Mouse (Mus musculus) liver, embryonic 12.5 days (tissue): ENCODE data around the gene Trabd2b. TPM values are rescaled to one million over a fixed set of nuclear protein-coding genes. Genes with fewer than 3 reads are reported as not detected.
A peak's percentile ranks its signal among the peaks of the same experiment; 100 is the strongest.

Experiments used
- ATAC-seq: fragments of 200-750 bp; cut with Nextera tagmentation; 2 replicates; pipeline ENCODE4 v1.8.0; 2017; ENCODE audit warnings: moderate number of reproducible peaks, mild to moderate bottlenecking, moderate library complexity
- H3K27ac ChIP-seq: fragments of 300-500 bp; sonication (generic); 2 replicates; pipeline ENCODE4 v1.5.1; 2016; ENCODE audit warnings: mild to moderate bottlenecking
- H3K27me3 ChIP-seq: fragments of 300-500 bp; sonication (generic); replicated peaks from 2 replicates; pipeline ENCODE4 v1.6.1; 2016; ENCODE audit warnings: mild to moderate bottlenecking, moderate library complexity
- H3K36me3 ChIP-seq: fragments of 300-500 bp; sonication (generic); 2 replicates; pipeline ENCODE4 v1.6.1; 2016; ENCODE audit warnings: mild to moderate bottlenecking, moderate library complexity
- H3K4me1 ChIP-seq: fragments of 300-500 bp; sonication (generic); 2 replicates; pipeline ENCODE4 v1.6.1; 2016
- H3K4me2 ChIP-seq: fragments of 300-500 bp; sonication (generic); 2 replicates; pipeline ENCODE4 v1.6.1; 2016; ENCODE audit warnings: mild to moderate bottlenecking, moderate library complexity
- H3K4me3 ChIP-seq: fragments of 300-500 bp; sonication (generic); 2 replicates; pipeline ENCODE4 v1.5.1; 2016; ENCODE audit warnings: mild to moderate bottlenecking, moderate library complexity
- H3K9ac ChIP-seq: fragments of 300-500 bp; sonication (generic); 2 replicates; pipeline ENCODE4 v1.6.1; 2016; ENCODE audit warnings: mild to moderate bottlenecking, moderate library complexity
- H3K9me3 ChIP-seq: fragments of 300-500 bp; sonication (generic); replicated peaks from 2 replicates; pipeline ENCODE4 v1.6.1; 2016; ENCODE audit warnings: mild to moderate bottlenecking, moderate library complexity
- WGBS: fragments of 180-500 bp; shearing (Covaris S2); methylation state at CpG from one replicate; pipeline ENCODE4 v1.1.7; 2016; ENCODE audit not compliant: insufficient replicate concordance; 5-methylcytosine and 5-hydroxymethylcytosine counted together
- polyA plus RNA-seq: library from polyadenylated mRNA; unstranded; fragments of >200 nt; fragmentation: Nextera tagmentation; extraction: Ambion mirVana; gene quantifications from 2 replicates; pipeline ENCODE4 v1.2.1, GENCODE M21; 2016

Gene Trabd2b
- polyA plus RNA-seq, 1 experiment from 2014 or later: 0.38 TPM

GRCm38 (mm10) chr4:114625920-114626319, 219.4 kb downstream of the Trabd2b start:
- no peak overlapping the region for H3K27ac ChIP-seq
- no peaks in the 10 kb centered on the region for H3K36me3 ChIP-seq
- no peak overlapping the region for H3K4me3 ChIP-seq
- no peak overlapping the region for H3K9ac ChIP-seq
- no peak for ATAC-seq
- no peaks in the 10 kb centered on the region for H3K9me3 ChIP-seq
- no peak overlapping the region for H3K4me2 ChIP-seq
- H3K4me1 ChIP-seq: no peaks in the 10 kb centered on the region
- WGBS: 73% methylated on average over 3 of the region's 3 CpGs
- H3K27me3 ChIP-seq: peaks cover 10% of the 10 kb centered on the region

- H3K4me1 ChIP-seq: no peaks in the 10 kb centered on the region
- no peaks in the 10 kb centered on the region for H3K36me3 ChIP-seq
- H3K9ac ChIP-seq: no peak overlapping the region
- peaks cover 10% of the 10 kb centered on the region for H3K27me3 ChIP-seq
- no peak overlapping the region for H3K4me3 ChIP-seq
- H3K4me2 ChIP-seq: no peak overlapping the region
- 55% methylated on average over 7 of the region's 7 CpGs for WGBS
- H3K27ac ChIP-seq: no peak overlapping the region
- no peak for ATAC-seq
- H3K9me3 ChIP-seq: no peaks in the 10 kb centered on the region
These were observed 221.3 kb downstream of the Trabd2b start for GRCm38 (mm10) chr4:114627674-114628293.

- Histone ChIP-seq H3K9me3 (no peaks in the 10 kb centered on the region), H3K4me1 (no peaks in the 10 kb centered on the region), H3K27me3 (peaks cover 4% of the 10 kb centered on the region; the same call in 1 of the 2 replicates), H3K4me3 (no peak overlapping the region), H3K36me3 (no peaks in the 10 kb centered on the region), H3K27ac (no peak overlapping the region), H3K9ac (no peak overlapping the region), H3K4me2 (no peak overlapping the region)
- WGBS: 13% methylated on average over 5 of the region's 5 CpGs
- ATAC-seq: no peak
These were observed 229.4 kb downstream of the Trabd2b start for GRCm38 (mm10) chr4:114635889-114636288.

GRCm38 (mm10) chr4:114636324-114636723, 229.8 kb downstream of the Trabd2b start:
- Histone ChIP-seq H3K27me3 (peaks cover 4% of the 10 kb centered on the region; the same call in 1 of the 2 replicates), H3K9me3 (no peaks in the 10 kb centered on the region), H3K4me3 (no peak overlapping the region), H3K4me2 (no peak overlapping the region), H3K27ac (no peak overlapping the region), H3K9ac (no peak overlapping the region), H3K4me1 (no peaks in the 10 kb centered on the region), H3K36me3 (no peaks in the 10 kb centered on the region)
- no peak for ATAC-seq
- 68% methylated on average over 1 of the region's 1 CpGs for WGBS

- no peak overlapping the region for H3K9ac ChIP-seq
- no peak overlapping the region for H3K4me2 ChIP-seq
- no peak overlapping the region for H3K27ac ChIP-seq
- peaks cover 4% of the 10 kb centered on the region; the same call in 1 of the 2 replicates for H3K27me3 ChIP-seq
- no peaks in the 10 kb centered on the region for H3K36me3 ChIP-seq
- no peaks in the 10 kb centered on the region for H3K9me3 ChIP-seq
- no peak for ATAC-seq
- H3K4me3 ChIP-seq: no peak overlapping the region
- 7% methylated on average over 3 of the region's 3 CpGs for WGBS
- no peaks in the 10 kb centered on the region for H3K4me1 ChIP-seq
These were observed 230.6 kb downstream of the Trabd2b start for GRCm38 (mm10) chr4:114637120-114637519.

GRCm38 (mm10) chr4:114642469-114642868, 235.9 kb downstream of the Trabd2b start:
- ATAC-seq: no peak
- H3K4me1 ChIP-seq: no peaks in the 10 kb centered on the region
- H3K9ac ChIP-seq: no peak overlapping the region
- H3K4me3 ChIP-seq: no peak overlapping the region
- 62% methylated on average over 4 of the region's 4 CpGs for WGBS
- no peaks in the 10 kb centered on the region for H3K9me3 ChIP-seq
- H3K36me3 ChIP-seq: no peaks in the 10 kb centered on the region
- peaks cover 4% of the 10 kb centered on the region; the same call in 1 of the 2 replicates for H3K27me3 ChIP-seq
- H3K4me2 ChIP-seq: no peak overlapping the region
- H3K27ac ChIP-seq: no peak overlapping the region

GRCm38 (mm10) chr4:114643679-114644208, 237.2 kb downstream of the Trabd2b start:
- WGBS: 72% methylated on average over 20 of the region's 20 CpGs
- Histone ChIP-seq H3K4me3 (no peak overlapping the region), H3K4me1 (peaks cover 4% of the 10 kb centered on the region), H3K9me3 (no peaks in the 10 kb centered on the region), H3K9ac (no peak overlapping the region), H3K27ac (no peak overlapping the region), H3K4me2 (no peak overlapping the region), H3K36me3 (no peaks in the 10 kb centered on the region), H3K27me3 (peaks cover 6% of the 10 kb centered on the region; the same call in 1 of the 2 replicates)
- no peak for ATAC-seq

GRCm38 (mm10) chr4:114645341-114645740, 238.8 kb downstream of the Trabd2b start:
- H3K27ac ChIP-seq: no peak overlapping the region
- peaks cover 5% of the 10 kb centered on the region for H3K4me1 ChIP-seq
- ATAC-seq: no peak
- H3K4me3 ChIP-seq: no peak overlapping the region
- H3K9me3 ChIP-seq: no peaks in the 10 kb centered on the region
- peaks cover 18% of the 10 kb centered on the region for H3K27me3 ChIP-seq
- H3K4me2 ChIP-seq: no peak overlapping the region
- H3K9ac ChIP-seq: no peak overlapping the region
- no peaks in the 10 kb centered on the region for H3K36me3 ChIP-seq

GRCm38 (mm10) chr4:114646825-114647681, 240.5 kb downstream of the Trabd2b start:
- 64% methylated on average over 13 of the region's 13 CpGs for WGBS
- no peak overlapping the region for H3K27ac ChIP-seq
- H3K36me3 ChIP-seq: no peaks in the 10 kb centered on the region
- no peak overlapping the region for H3K4me3 ChIP-seq
- H3K4me2 ChIP-seq: no peak overlapping the region
- no peaks in the 10 kb centered on the region for H3K9me3 ChIP-seq
- no peak for ATAC-seq
- H3K4me1 ChIP-seq: peaks cover 5% of the 10 kb centered on the region
- no peak overlapping the region for H3K9ac ChIP-seq
- H3K27me3 ChIP-seq: peaks cover 24% of the 10 kb centered on the region

- no peak overlapping the region for H3K4me2 ChIP-seq
- peaks cover 5% of the 10 kb centered on the region for H3K4me1 ChIP-seq
- no peak overlapping the region for H3K27ac ChIP-seq
- H3K4me3 ChIP-seq: no peak overlapping the region
- H3K9ac ChIP-seq: no peak overlapping the region
- peaks cover 24% of the 10 kb centered on the region for H3K27me3 ChIP-seq
- H3K9me3 ChIP-seq: no peaks in the 10 kb centered on the region
- ATAC-seq: no peak
- 4% methylated on average over 4 of the region's 4 CpGs for WGBS
- no peaks in the 10 kb centered on the region for H3K36me3 ChIP-seq
These were observed 241.2 kb downstream of the Trabd2b start for GRCm38 (mm10) chr4:114647689-114648088.

- Histone ChIP-seq H3K4me3 (no peak overlapping the region; the same call in 1 of the 2 replicates), H3K4me2 (peak overlapping the region; percentile 46), H3K36me3 (no peaks in the 10 kb centered on the region), H3K4me1 (peaks cover 5% of the 10 kb centered on the region), H3K27ac (no peak overlapping the region), H3K27me3 (peaks cover 24% of the 10 kb centered on the region), H3K9ac (no peak overlapping the region), H3K9me3 (no peaks in the 10 kb centered on the region)
- WGBS: 52% methylated on average over 28 of the region's 28 CpGs
- ATAC-seq: peak; percentile 42
These were observed 242.1 kb downstream of the Trabd2b start for GRCm38 (mm10) chr4:114648532-114649074.

GRCm38 (mm10) chr4:114650551-114650950, 244.0 kb downstream of the Trabd2b start:
- Histone ChIP-seq H3K36me3 (no peaks in the 10 kb centered on the region), H3K27me3 (peaks cover 24% of the 10 kb centered on the region)

More at GRCm38 (mm10) chr4:114650551-114650950, 244.0 kb downstream of the Trabd2b start:
- Histone ChIP-seq H3K9me3 (no peaks in the 10 kb centered on the region), H3K27ac (no peak overlapping the region), H3K9ac (no peak overlapping the region), H3K4me1 (peaks cover 5% of the 10 kb centered on the region), H3K4me3 (no peak overlapping the region), H3K4me2 (no peak overlapping the region)
- 64% methylated on average over 6 of the region's 6 CpGs for WGBS
- ATAC-seq: no peak
